Mouse (Mus musculus): ENCODE results near the gene Zfc3h1. TPM values are rescaled to one million over a fixed set of nuclear protein-coding genes. Genes with fewer than 3 reads are reported as not detected.

Zfc3h1 gene
- polyA plus RNA-seq, 1 experiment: 105 TPM

GRCm38 (mm10) chr10:115421976-115422375 lies 37.2 kb downstream of the Zfc3h1 start:
- H3K27ac ChIP-seq (ENCODE audit: insufficient read depth, low read length): no peak overlapping the region
- no peak overlapping the region for H3K4me3 ChIP-seq (ENCODE audit: insufficient read depth, low read length)
- H3K4me1 ChIP-seq (ENCODE audit: control insufficient read depth, insufficient read depth, low read length): no peaks in the 10 kb centered on the region
- no peak for TF ChIP-seq CTCF (IDR thresholded peaks at IDR 0.05; ENCODE audit: extremely low read depth, insufficient read depth, low read length)
- TF ChIP-seq POLR2A (IDR thresholded peaks at IDR 0.05; ENCODE audit: extremely low read depth, insufficient read depth, low read length): no peak

DNA sequence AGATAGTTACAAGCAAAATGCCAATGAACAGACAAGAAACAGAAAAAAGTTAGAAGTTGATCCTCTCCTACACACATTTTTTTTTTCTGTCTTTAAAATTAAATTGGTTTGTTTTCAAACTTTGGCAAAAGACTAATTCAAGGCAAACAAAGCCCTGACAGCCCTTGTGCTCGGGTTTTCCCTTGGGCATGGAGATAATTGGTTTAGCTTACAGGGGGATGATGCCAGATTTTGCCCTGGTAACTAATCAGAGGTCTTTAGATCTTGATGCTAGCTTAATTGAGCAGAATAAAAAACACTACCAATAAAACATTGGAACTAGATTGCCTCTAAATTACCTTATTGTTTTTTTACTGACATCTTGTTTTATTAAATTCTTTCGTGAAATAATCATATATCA lies 40.6 kb downstream of the Zfc3h1 start:
- no peak for TF ChIP-seq CTCF (IDR thresholded peaks at IDR 0.05; ENCODE audit: extremely low read depth, insufficient read depth, low read length)
- Histone ChIP-seq H3K27ac (ENCODE audit: insufficient read depth, low read length) (no peak overlapping the region), H3K4me3 (ENCODE audit: insufficient read depth, low read length) (no peak overlapping the region), H3K4me1 (ENCODE audit: control insufficient read depth, insufficient read depth, low read length) (no peaks in the 10 kb centered on the region)

DNA sequence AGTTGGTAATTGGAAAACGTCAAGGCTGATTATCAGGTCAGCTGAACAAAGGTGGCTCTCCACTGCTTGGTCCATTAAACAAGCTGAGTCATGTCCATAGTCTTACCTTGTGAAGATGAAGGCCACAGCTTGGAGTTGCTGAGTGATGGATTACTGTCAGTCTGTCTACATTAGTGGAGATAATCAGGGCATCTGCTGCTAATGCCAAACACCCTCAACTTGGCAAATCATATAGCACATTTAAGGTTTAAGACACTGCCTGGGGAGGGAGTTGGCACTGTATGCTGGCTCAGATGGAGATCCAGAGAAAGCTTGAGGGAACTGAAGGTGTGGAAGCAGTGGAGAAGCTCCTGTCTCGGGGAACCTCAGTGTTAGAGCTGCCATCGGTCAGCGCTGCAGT lies 52.5 kb downstream of the Zfc3h1 start:
- Histone ChIP-seq H3K27ac (ENCODE audit: insufficient read depth, low read length) (no peak overlapping the region), H3K4me1 (ENCODE audit: control insufficient read depth, insufficient read depth, low read length) (no peaks in the 10 kb centered on the region), H3K4me3 (ENCODE audit: insufficient read depth, low read length) (no peak overlapping the region)
- TF ChIP-seq POLR2A (IDR thresholded peaks at IDR 0.05; ENCODE audit: extremely low read depth, insufficient read depth, low read length) (no peak), CTCF (IDR thresholded peaks at IDR 0.05; ENCODE audit: extremely low read depth, insufficient read depth, low read length) (no peak)

- H3K4me1 ChIP-seq (ENCODE audit: control insufficient read depth, insufficient read depth, low read length): no peaks in the 10 kb centered on the region
- no peak overlapping the region for H3K27ac ChIP-seq (ENCODE audit: insufficient read depth, low read length)
- TF ChIP-seq CTCF (IDR thresholded peaks at IDR 0.05; ENCODE audit: extremely low read depth, insufficient read depth, low read length) (no peak), POLR2A (IDR thresholded peaks at IDR 0.05; ENCODE audit: extremely low read depth, insufficient read depth, low read length) (no peak)
- H3K4me3 ChIP-seq (ENCODE audit: insufficient read depth, low read length): no peak overlapping the region
These were observed 63.9 kb downstream of the Zfc3h1 start for GRCm38 (mm10) chr10:115448614-115449013.

- Histone ChIP-seq H3K4me1 (ENCODE audit: control insufficient read depth, insufficient read depth, low read length) (no peaks in the 10 kb centered on the region), H3K27ac (ENCODE audit: insufficient read depth, low read length) (no peak overlapping the region), H3K4me3 (ENCODE audit: insufficient read depth, low read length) (no peak overlapping the region)
- TF ChIP-seq POLR2A (IDR thresholded peaks at IDR 0.05; ENCODE audit: extremely low read depth, insufficient read depth, low read length) (no peak), CTCF (IDR thresholded peaks at IDR 0.05; ENCODE audit: extremely low read depth, insufficient read depth, low read length) (no peak)
These were observed 72.7 kb downstream of the Zfc3h1 start for GRCm38 (mm10) chr10:115457368-115458021.

DNA sequence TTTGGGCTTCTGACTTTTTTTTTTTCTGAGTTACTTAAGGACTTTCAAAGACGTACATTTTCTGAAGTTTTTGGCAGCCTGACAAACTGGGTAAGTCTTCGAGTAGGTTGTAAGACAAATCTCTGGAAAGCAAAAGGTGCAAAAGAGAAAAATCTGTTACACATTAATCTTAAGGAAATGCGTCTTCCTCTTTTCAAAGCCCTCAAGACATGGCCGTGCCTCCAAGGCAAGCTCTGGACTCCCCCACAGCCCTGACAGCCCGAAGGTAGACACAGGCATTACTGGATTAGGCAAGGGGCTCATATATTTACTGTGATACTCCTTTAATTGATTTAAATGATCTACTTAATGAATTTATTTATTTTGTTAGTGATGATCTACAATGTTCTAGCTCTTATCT lies 77.9 kb downstream of the Zfc3h1 start:
- Histone ChIP-seq H3K4me1 (ENCODE audit: control insufficient read depth, insufficient read depth, low read length) (no peaks in the 10 kb centered on the region), H3K4me3 (ENCODE audit: insufficient read depth, low read length) (no peak overlapping the region), H3K27ac (ENCODE audit: insufficient read depth, low read length) (no peak overlapping the region)
- TF ChIP-seq CTCF (IDR thresholded peaks at IDR 0.05; ENCODE audit: extremely low read depth, insufficient read depth, low read length) (no peak), POLR2A (IDR thresholded peaks at IDR 0.05; ENCODE audit: extremely low read depth, insufficient read depth, low read length) (no peak)

- Histone ChIP-seq H3K4me3 (ENCODE audit: insufficient read depth, low read length) (no peak overlapping the region), H3K4me1 (ENCODE audit: control insufficient read depth, insufficient read depth, low read length) (no peaks in the 10 kb centered on the region), H3K27ac (ENCODE audit: insufficient read depth, low read length) (no peak overlapping the region)
- TF ChIP-seq POLR2A (IDR thresholded peaks at IDR 0.05; ENCODE audit: extremely low read depth, insufficient read depth, low read length): no peak
- TF ChIP-seq CTCF (IDR thresholded peaks at IDR 0.05; ENCODE audit: extremely low read depth, insufficient read depth, low read length): no peak
These were observed 80.3 kb downstream of the Zfc3h1 start for GRCm38 (mm10) chr10:115465072-115465471.

- H3K4me1 ChIP-seq (ENCODE audit: control insufficient read depth, insufficient read depth, low read length): no peaks in the 10 kb centered on the region
- no peak overlapping the region for H3K27ac ChIP-seq (ENCODE audit: insufficient read depth, low read length)
- H3K4me3 ChIP-seq (ENCODE audit: insufficient read depth, low read length): no peak overlapping the region
- TF ChIP-seq CTCF (IDR thresholded peaks at IDR 0.05; ENCODE audit: extremely low read depth, insufficient read depth, low read length): no peak
These were observed 81.0 kb downstream of the Zfc3h1 start for GRCm38 (mm10) chr10:115465778-115466177.

DNA sequence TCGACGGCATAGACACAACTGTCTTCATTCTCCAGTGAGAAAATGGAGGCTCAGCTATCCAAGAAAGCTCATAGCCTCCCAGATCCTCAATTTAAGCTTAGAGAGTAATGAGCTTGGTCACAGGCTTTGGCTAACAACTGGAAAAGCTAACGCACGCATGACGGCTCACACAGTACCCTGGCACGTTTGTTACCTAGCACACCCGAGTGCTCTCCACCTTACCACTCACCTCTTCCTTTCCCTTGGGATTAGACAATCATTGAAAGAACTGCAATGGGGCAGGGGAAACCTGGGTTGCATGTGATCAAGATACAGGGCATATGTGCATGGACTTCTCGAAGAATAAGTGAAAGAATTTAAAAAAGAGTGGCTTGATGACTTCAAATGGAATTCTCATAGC lies 83.2 kb downstream of the Zfc3h1 start:
- no peaks in the 10 kb centered on the region for H3K4me1 ChIP-seq (ENCODE audit: control insufficient read depth, insufficient read depth, low read length)
- no peak overlapping the region for H3K4me3 ChIP-seq (ENCODE audit: insufficient read depth, low read length)
- H3K27ac ChIP-seq (ENCODE audit: insufficient read depth, low read length): no peak overlapping the region
- TF ChIP-seq CTCF (IDR thresholded peaks at IDR 0.05; ENCODE audit: extremely low read depth, insufficient read depth, low read length): no peak
- TF ChIP-seq POLR2A (IDR thresholded peaks at IDR 0.05; ENCODE audit: extremely low read depth, insufficient read depth, low read length): no peak

- TF ChIP-seq CTCF (IDR thresholded peaks at IDR 0.05; ENCODE audit: extremely low read depth, insufficient read depth, low read length) (no peak), POLR2A (IDR thresholded peaks at IDR 0.05; ENCODE audit: extremely low read depth, insufficient read depth, low read length) (no peak)
- Histone ChIP-seq H3K4me3 (ENCODE audit: insufficient read depth, low read length) (no peak overlapping the region), H3K4me1 (ENCODE audit: control insufficient read depth, insufficient read depth, low read length) (no peaks in the 10 kb centered on the region), H3K27ac (ENCODE audit: insufficient read depth, low read length) (no peak overlapping the region)
These were observed 83.9 kb downstream of the Zfc3h1 start for GRCm38 (mm10) chr10:115468632-115469031.
